Mouse (Mus musculus): Measurements from ENCODE around the gene Neto2.
A peak's percentile ranks its signal among the peaks of the same experiment; 100 is the strongest.
"Not testable (repeated sequence)": the region's sequence is repeated elsewhere in the genome, so short reads cannot be mapped to it uniquely, and the experiment has no call there.

Neto2 gene

GRCm38 (mm10) chr8:85700751-85701351 is at the start of gene Neto2:
Gene Neto2 (minus strand): TSS chr8:85700924.
- peak; percentile 67 for DNase-seq (ENCODE audit: low read depth, low spot score)

GRCm38 (mm10) chr8:85745053-85745452 is 44.3 kb upstream of the Neto2 start:
- DNase-seq (ENCODE audit: low read depth, low spot score), result no peak

DNA sequence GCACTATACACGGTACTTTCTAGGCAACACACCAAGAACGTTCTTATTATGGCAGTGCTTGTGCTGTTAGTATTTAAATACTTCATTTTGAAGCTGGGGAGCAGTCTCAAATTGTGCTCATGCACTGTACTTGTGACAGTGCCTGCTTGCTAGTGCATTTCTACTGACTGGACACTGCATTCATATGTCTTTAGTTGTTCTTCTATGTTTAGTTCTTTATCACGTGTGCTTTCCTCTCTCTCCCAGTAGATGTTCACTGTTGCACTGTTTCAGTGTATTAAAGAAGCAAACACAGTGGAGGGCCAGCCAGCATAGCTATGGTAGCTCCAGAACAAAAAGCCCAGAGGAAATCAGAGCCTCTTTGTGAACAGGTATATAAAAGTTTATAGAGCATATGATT is 29.8 kb upstream of the Neto2 start:
- no peak for DNase-seq (ENCODE audit: low read depth, low spot score)

DNA sequence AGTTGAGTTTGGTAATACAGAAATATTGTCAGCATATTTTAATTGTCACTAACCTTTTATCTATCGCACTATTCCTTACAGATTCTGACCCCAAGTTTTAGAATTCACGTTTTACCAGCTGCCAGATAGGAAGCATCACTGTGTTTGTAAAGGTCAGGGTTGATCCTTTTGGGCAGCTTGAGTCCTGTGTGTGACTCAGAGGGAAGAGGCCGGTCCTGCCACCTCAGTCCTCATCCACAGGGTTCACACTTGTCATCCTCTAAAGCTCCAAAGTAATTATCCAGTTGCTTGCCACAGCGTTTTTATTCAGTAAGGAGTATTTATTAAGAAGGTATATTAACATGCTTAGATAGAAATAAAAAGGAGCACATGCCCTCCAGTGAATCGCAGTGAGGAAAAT is 16.5 kb upstream of the Neto2 start:
- no peak for DNase-seq (ENCODE audit: low read depth, low spot score)

GRCm38 (mm10) chr8:85716696-85717095 is 16.0 kb upstream of the Neto2 start:
- no peak for DNase-seq (ENCODE audit: low read depth, low spot score)

GRCm38 (mm10) chr8:85706988-85707387 is 6.3 kb upstream of the Neto2 start:
- no peak for DNase-seq (ENCODE audit: low read depth, low spot score)

DNA sequence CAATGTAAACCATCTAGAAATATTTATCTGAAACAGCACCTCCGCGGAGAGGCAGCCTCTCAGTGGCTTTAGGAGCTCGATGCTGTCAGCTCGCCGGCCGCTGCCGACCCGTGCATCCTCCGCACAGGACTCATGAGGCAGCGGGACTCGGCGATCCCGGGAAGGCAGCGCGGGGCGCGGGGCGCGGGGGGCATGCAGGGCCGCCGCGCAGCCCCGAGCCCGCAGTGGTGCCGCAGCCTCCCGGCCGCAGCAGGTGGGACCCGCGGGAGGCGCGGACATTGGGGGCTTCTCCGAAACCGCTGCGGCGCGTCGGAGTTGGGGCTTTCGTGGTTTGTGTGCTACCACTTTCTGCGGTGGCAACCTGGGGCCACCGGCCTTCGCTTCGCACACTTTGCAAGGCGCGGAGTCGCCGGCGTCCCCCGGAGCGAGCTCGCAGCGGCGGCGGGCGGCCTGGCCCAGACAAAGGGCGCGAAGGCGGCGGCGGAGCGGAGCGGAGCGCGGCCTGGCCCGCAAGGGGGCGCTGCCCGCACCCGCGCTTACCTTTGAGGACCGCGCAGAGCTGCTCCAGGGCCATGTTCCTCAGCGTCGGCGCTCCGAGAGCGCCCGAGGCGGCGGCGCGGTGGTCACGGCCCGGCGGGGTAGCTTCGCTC is 498 bp downstream of the Neto2 start:
- peak; percentile 78 for DNase-seq (ENCODE audit: low read depth, low spot score)

- DNase-seq (ENCODE audit: low read depth, low spot score), result peak; percentile 54
Measured at GRCm38 (mm10) chr8:85699051-85699450, 1.7 kb downstream of the Neto2 start.

DNA sequence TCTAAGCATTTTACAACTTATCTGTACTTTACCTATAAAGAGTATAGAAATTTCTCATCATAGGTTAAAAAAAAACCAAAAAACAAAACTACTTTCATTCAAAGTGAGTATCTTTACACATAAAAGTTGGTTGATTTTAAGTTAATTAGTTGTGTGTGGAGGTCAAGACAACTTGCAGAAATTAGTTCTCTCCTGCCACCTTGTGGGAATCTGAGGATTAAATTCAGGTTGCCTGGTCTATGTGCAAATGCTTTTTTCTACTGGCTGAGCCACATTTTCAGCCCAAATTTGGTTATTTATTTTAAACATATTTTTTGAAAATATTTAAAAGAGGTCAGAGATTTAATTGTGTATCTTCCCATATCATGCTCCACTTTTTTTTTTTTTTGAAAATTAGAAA is 35.6 kb downstream of the Neto2 start:
- peak; percentile 2 for DNase-seq (ENCODE audit: low read depth, low spot score)

GRCm38 (mm10) chr8:85661995-85662394 is 38.7 kb downstream of the Neto2 start:
- peak; percentile 34 for DNase-seq (ENCODE audit: low read depth, low spot score)

DNA sequence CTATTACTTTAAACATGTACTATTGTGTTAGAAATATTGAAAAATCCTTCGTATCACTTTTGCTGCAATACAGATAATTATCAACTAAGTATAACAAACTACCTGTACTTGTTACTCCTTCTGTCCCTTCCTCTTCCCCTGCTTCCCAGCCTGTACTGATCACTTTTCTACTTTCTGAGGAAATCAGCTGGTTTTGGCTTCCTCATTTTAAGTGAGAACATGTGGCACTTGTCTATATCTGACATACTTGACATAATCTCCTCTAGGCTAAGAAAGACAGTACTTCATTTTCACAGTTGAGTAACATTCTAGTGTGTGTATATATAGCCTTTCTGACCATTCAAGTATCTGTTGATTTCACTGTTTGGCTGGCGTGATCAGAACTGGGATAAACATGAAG is 49.5 kb downstream of the Neto2 start:
- DNase-seq (ENCODE audit: low read depth, low spot score), result no peak

- DNase-seq (ENCODE audit: low read depth, low spot score), result no peak
Measured at GRCm38 (mm10) chr8:85648553-85648952, 52.2 kb downstream of the Neto2 start.

DNA sequence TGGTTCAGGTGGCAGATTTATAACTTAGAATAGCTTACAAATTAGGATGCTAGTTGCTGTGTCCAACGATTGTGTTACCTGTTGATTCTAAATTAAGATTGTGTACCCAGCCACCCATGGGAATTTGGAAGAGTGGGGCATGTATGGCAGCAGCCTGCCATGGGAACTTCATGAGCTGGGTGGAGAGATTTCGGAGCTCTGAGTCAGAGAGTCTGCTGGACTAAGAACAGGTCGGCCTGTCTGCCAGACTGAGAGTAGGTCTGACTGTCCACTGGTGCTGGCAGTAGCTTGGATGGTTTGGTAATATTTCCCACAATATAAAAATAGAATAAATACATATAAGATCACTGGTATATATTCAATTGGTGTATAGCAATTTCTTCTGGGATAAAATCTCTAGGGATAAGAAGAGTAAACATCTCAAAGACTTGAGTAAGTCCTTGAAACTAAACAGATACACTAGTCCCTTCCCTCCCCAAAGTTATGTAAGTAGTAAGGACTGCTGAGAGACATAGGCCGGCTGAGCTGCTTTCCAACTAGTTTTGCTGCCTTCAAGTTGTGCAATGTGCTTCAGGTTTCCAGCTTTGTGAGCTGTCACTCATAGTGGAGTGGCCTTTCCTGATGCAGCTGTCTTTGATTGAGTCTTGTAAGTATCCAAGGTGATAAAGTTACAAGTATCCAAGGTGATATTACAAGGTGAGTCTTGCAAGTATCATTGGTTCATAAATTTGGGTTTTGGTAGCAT is 55.6 kb downstream of the Neto2 start:
- DNase-seq (ENCODE audit: low read depth, low spot score), result no peak

- DNase-seq (ENCODE audit: low read depth, low spot score), result no peak
Measured at GRCm38 (mm10) chr8:85624450-85624849, 76.3 kb downstream of the Neto2 start.

DNA sequence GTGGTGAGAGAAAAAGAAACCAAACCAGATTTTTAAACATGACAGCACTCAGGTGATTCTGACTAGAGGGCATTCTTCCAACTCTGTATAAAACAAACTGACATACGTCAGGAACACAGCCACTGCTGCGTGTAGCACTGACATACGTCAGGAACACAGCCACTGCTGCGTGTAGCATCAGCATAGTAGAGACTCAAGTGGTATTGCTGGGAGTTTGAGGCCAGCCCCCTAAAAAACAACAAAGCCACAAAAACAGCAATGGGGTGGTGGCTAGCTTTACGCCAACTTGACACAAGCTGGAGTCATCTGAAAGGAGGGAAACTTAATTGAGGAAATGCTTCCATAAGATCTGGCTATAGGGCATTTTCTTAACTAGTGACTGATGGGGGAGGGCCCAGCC is 77.5 kb downstream of the Neto2 start:
- DNase-seq (ENCODE audit: low read depth, low spot score), result no peak

DNA sequence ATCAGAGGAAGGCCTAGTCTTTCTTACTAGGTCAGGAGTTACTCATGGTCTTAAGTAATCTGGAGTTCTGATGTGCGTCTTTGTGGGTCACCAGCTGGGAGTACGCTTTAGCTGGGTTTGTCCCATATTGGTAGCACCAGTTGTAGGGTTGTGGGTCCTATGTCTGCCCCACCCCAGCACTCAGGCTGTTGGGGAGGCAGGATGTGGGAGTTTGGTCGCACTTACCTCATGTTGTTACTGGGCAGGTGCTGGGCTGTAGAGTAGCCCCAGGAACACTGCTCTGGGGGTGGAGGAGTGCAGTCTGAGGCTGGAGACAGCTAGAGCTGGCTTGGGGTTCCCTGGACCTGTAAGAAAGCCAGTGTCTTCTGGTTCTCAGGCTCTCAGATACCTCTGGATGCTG is 81.9 kb downstream of the Neto2 start:
- DNase-seq (ENCODE audit: low read depth, low spot score), result no peak

GRCm38 (mm10) chr8:85617125-85617524 is 83.6 kb downstream of the Neto2 start:
- DNase-seq (ENCODE audit: low read depth, low spot score), result not testable (repeated sequence)

GRCm38 (mm10) chr8:85608836-85609235 is 91.9 kb downstream of the Neto2 start:
- DNase-seq (ENCODE audit: low read depth, low spot score), result no peak

DNA sequence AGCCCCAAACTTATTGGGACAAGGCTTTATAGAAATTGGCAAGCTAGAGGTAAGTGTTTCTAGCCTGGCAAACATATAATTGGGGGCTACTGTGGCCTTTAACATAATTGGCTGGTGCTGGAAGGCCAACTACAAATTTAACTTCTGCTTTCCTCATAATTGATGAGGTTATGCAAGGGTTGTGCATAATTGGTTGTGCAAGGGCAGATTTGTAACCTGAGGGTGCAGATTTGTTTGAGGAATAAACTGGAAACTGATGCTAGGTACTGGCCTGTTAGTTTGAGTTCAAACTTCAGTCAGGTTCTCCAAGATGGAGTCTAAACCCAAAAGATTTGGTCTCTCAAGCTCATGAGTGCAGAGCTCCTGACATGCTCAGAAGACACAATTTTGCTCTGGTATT is 92.9 kb downstream of the Neto2 start:
- DNase-seq (ENCODE audit: low read depth, low spot score), result no peak

DNA sequence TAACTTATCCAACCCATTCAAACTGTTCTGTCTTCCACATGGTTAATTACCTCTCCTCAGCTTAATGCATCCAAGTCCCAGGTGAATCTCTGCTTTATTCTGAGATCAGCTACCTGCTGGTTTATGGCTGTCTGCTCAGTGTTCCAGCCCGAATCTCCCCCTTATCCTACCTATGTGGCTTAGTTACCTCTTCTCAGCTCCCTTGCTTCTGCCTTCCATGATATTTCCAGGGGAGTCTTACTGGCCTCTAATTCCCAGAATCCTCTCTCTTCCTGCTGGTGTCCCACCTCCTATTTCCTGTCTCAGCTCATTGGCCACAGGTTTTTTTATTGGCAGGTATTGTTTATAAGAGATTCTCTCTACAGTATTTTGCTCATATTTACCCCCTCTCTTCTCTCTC is 93.8 kb downstream of the Neto2 start:
- DNase-seq (ENCODE audit: low read depth, low spot score), result no peak

- no peak for DNase-seq (ENCODE audit: low read depth, low spot score)
Measured at GRCm38 (mm10) chr8:85606561-85606960, 94.2 kb downstream of the Neto2 start.

- no peak for DNase-seq (ENCODE audit: low read depth, low spot score)
Measured at GRCm38 (mm10) chr8:85604201-85604600, 96.5 kb downstream of the Neto2 start.

Measured in embryo, embryonic 11.5 days (tissue).